Mouse (Mus musculus) cerebellum, adult 2 months (tissue): ENCODE measurements around the gene Syne3.

Experiments used
- CTCF ChIP-seq: fragments of 200-500 bp; IDR thresholded peaks from 2 replicates; pipeline ENCODE4 v1.5.1; 2011; ENCODE audit warnings: low read depth, mild to moderate bottlenecking, control low read depth, low read length, moderate library complexity, borderline replicate concordance; ENCODE audit not compliant: insufficient read depth
- POLR2A ChIP-seq: fragments of 200-500 bp; IDR thresholded peaks from 2 replicates; pipeline ENCODE4 v1.6.1; 2011; ENCODE audit warnings: low read length, control low read depth, borderline replicate concordance; ENCODE audit not compliant: insufficient read depth

DNA sequence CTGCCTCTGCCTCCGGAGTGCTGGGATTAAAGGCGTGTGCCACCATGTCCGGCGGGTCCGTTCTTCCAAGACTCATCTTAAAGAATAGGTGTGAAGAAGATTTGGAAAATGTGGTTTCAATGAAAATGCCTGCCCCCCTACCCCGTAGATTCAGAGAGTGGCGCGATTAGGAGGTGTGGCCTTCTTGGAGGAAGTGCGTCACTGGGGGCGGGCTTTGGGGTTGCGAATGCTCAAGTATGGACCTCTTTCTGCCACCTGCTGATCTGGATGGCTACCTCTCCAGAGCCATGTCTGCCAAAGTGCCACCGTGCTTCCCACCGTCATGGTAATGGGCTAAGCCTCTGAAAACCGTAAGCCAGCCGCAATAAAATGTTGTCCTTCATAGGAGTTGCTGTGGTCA is 44.4 kb upstream of the Syne3 start:
- TF ChIP-seq CTCF, result no peak
- no peak for TF ChIP-seq POLR2A
